ENCODE assay signal across 28 mouse cellular contexts in the genomic region with DNA sequence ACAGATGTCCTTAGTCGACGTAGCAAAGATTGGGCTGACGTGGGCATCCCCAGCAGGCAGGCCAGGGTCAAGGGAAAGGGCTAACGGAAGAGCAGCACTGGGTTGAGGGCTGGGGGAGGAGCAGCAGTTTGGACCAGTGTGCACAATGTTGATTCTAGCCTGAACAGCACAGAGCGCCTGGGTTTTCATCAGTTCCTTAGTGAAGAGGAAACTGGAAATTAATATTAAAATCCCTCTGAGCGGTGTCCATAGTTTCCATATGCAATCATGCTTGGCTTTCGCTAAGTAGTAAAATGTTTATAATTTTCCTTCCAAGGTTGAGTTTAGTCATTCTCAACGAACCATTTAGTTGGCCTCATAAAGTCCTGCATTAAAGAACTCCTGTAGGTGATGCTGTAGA.
DNase-seq lines count a peak whose midpoint lies in the region; ATAC-seq lines count a peak whose summit lies in the region.
"Had no signal": no experiment of that assay in that cellular context is flagged by ENCODE, and none has a peak within 500 bp of the region (broad histone marks: within the 10 kb centered on the region; RNA-seq: fewer than 3 reads in every experiment).

No protein-coding gene starts in this region.

- peak overlapping the region; percentile 92; the same call in 1 of the 2 replicates for H3K27ac ChIP-seq in heart, embryonic 12.5 days (ENCODE audit: poor library complexity, severe bottlenecking)
- no peak overlapping the region for H3K27ac ChIP-seq in embryonic facial prominence, embryonic 14.5 days (replicated peaks; ENCODE audit: low read depth, low read length)
- peak overlapping the region; percentile 21; the same call in 1 of the 2 replicates for H3K27ac ChIP-seq in stomach, embryonic 15.5 days
- H3K27ac ChIP-seq in hindbrain, embryonic 16.5 days (ENCODE audit: low read depth, low read length) = no peak overlapping the region
- H3K27ac ChIP-seq: gastrocnemius, adult 2 months; hindbrain, embryonic 15.5 days; intestine, embryonic 15.5 days; layer of hippocampus, adult 2 months; left cerebral cortex, adult 2 months; lung, embryonic 15.5 days; neural tube, embryonic 12.5 days had no signal

- H3K4me1 ChIP-seq in heart, embryonic 12.5 days (replicated peaks) = peaks cover 56% of the 10 kb centered on the region
- peaks cover 38% of the 10 kb centered on the region for H3K4me1 ChIP-seq in embryonic facial prominence, embryonic 14.5 days (ENCODE audit: control insufficient read depth, insufficient read depth, low read length)
- H3K4me1 ChIP-seq in stomach, embryonic 15.5 days = peaks cover 28% of the 10 kb centered on the region
- H3K4me1 ChIP-seq in hindbrain, embryonic 16.5 days (ENCODE audit: control insufficient read depth, insufficient read depth, low read depth, low read length) = peaks cover 9% of the 10 kb centered on the region

- DNase-seq in heart, postnatal 25 days (ENCODE audit: low spot score) = no peak
- peak; percentile 53 for DNase-seq in NIH3T3 (ENCODE audit: low read depth)
- peak; percentile 52 for DNase-seq in embryonic facial prominence, embryonic 14.5 days (ENCODE audit: low spot score)
- no peak for DNase-seq in spleen, postnatal 36 days (ENCODE audit: low spot score in 2 of 2)
- DNase-seq: adrenal gland, adult 2 months; adrenal gland, postnatal 36 days; cerebellum, adult 18-20 months; cerebellum, postnatal 25 days; gastrocnemius, adult 2 months; heart, postnatal 4 days; kidney, adult 2 months; kidney, postnatal 36 days; right cerebral cortex, postnatal 4 days; thymus, postnatal 14 days had no signal

- no peaks in the 10 kb centered on the region for H3K27me3 ChIP-seq in heart, embryonic 12.5 days (replicated peaks)
- no peaks in the 10 kb centered on the region for H3K27me3 ChIP-seq in embryonic facial prominence, embryonic 14.5 days (replicated peaks; ENCODE audit: control insufficient read depth, insufficient read depth, low read length)
- no peaks in the 10 kb centered on the region for H3K27me3 ChIP-seq in stomach, embryonic 15.5 days (replicated peaks)
- 0 out of 2 replicates have a peak, but pooled peaks cover 2% of the 10 kb centered on the region for H3K27me3 ChIP-seq in hindbrain, embryonic 16.5 days (replicated peaks; ENCODE audit: control insufficient read depth, insufficient read depth, low read length)
- H3K27me3 ChIP-seq: hindbrain, embryonic 15.5 days; intestine, embryonic 15.5 days; lung, embryonic 15.5 days; neural tube, embryonic 12.5 days had no signal

- ATAC-seq in heart, embryonic 12.5 days (ENCODE audit: insufficient number of reproducible peaks, low FRiP score) = no peak
- no peak for ATAC-seq in embryonic facial prominence, embryonic 14.5 days (ENCODE audit: low read depth)
- no peak for ATAC-seq in stomach, embryonic 15.5 days (ENCODE audit: insufficient read depth, low FRiP score, low read depth)
- ATAC-seq in hindbrain, embryonic 16.5 days = no peak
- ATAC-seq: CD4-positive, CD25-positive, alpha-beta regulatory T cell, adult 4 months; forebrain, embryonic 16.5 days; intestine, embryonic 15.5 days had no signal

- no peak overlapping the region for H3K4me2 ChIP-seq in heart, embryonic 12.5 days
- no peak overlapping the region for H3K4me2 ChIP-seq in embryonic facial prominence, embryonic 14.5 days (ENCODE audit: low read depth, low read length)
- H3K4me2 ChIP-seq in stomach, embryonic 15.5 days = no peak overlapping the region
- H3K4me2 ChIP-seq in hindbrain, embryonic 16.5 days (ENCODE audit: low read length) = no peak overlapping the region
- H3K4me2 ChIP-seq: hindbrain, embryonic 15.5 days; intestine, embryonic 15.5 days; liver, embryonic 11.5 days; lung, embryonic 15.5 days; midbrain, embryonic 11.5 days; neural tube, embryonic 12.5 days had no signal

- 61% methylated on average over 8 of the region's 8 CpGs for WGBS in heart, embryonic 12.5 days
- whole genome bisulfite sequencing in embryonic facial prominence, embryonic 14.5 days = 40% methylated on average over 8 of the region's 8 CpGs
- 48% methylated on average over 8 of the region's 8 CpGs for WGBS in stomach, embryonic 15.5 days
- WGBS in hindbrain, embryonic 16.5 days = 64% methylated on average over 8 of the region's 8 CpGs

- H3K36me3 ChIP-seq in heart, embryonic 12.5 days = no peaks in the 10 kb centered on the region
- H3K36me3 ChIP-seq in embryonic facial prominence, embryonic 14.5 days (ENCODE audit: control insufficient read depth, insufficient read depth, low read length) = no peaks in the 10 kb centered on the region
- H3K36me3 ChIP-seq in stomach, embryonic 15.5 days = no peaks in the 10 kb centered on the region
- no peaks in the 10 kb centered on the region for H3K36me3 ChIP-seq in hindbrain, embryonic 16.5 days (ENCODE audit: control insufficient read depth, insufficient read depth, low read length)
- H3K36me3 ChIP-seq: hindbrain, embryonic 15.5 days; intestine, embryonic 15.5 days; lung, embryonic 15.5 days; neural tube, embryonic 12.5 days had no signal

- H3K9ac ChIP-seq in heart, embryonic 12.5 days = no peak overlapping the region
- H3K9ac ChIP-seq in embryonic facial prominence, embryonic 14.5 days (ENCODE audit: low read depth, low read length) = no peak overlapping the region
- H3K9ac ChIP-seq in stomach, embryonic 15.5 days = no peak overlapping the region
- H3K9ac ChIP-seq in hindbrain, embryonic 16.5 days (ENCODE audit: low read depth, low read length) = no peak overlapping the region
- H3K9ac ChIP-seq: hindbrain, embryonic 15.5 days; intestine, embryonic 15.5 days; lung, embryonic 15.5 days; neural tube, embryonic 12.5 days had no signal

- intact Hi-C loops in heart, postnatal 25 days (cut with DNase I) = no loop called here

- no peaks in the 10 kb centered on the region for H3K9me3 ChIP-seq in heart, embryonic 12.5 days (replicated peaks)
- H3K9me3 ChIP-seq in embryonic facial prominence, embryonic 14.5 days (ENCODE audit: control insufficient read depth, low read length) = no peaks in the 10 kb centered on the region
- H3K9me3 ChIP-seq in stomach, embryonic 15.5 days = no peaks in the 10 kb centered on the region
- H3K9me3 ChIP-seq in hindbrain, embryonic 16.5 days (ENCODE audit: control insufficient read depth, low read length) = no peaks in the 10 kb centered on the region
- H3K9me3 ChIP-seq: hindbrain, embryonic 15.5 days; intestine, embryonic 15.5 days; lung, embryonic 15.5 days; neural tube, embryonic 12.5 days had no signal

- no peak overlapping the region for H3K4me3 ChIP-seq in heart, embryonic 12.5 days
- no peak overlapping the region for H3K4me3 ChIP-seq in embryonic facial prominence, embryonic 14.5 days (ENCODE audit: low read depth, low read length)
- no peak overlapping the region for H3K4me3 ChIP-seq in stomach, embryonic 15.5 days (replicated peaks)
- H3K4me3 ChIP-seq in hindbrain, embryonic 16.5 days (ENCODE audit: low read length) = no peak overlapping the region
- H3K4me3 ChIP-seq: gastrocnemius, adult 2 months; hindbrain, embryonic 15.5 days; intestine, embryonic 15.5 days; layer of hippocampus, adult 2 months; left cerebral cortex, adult 2 months; lung, embryonic 15.5 days; myocyte; neural tube, embryonic 12.5 days had no signal

Comparison
In these comparisons a context has a peak if more than half of its experiments do, and no peak if none do; other contexts are left out.
1. H3K27ac ChIP-seq: peak in heart, embryonic 12.5 days (single experiment) and stomach, embryonic 15.5 days (single experiment); none in embryonic facial prominence, embryonic 14.5 days (single experiment) and hindbrain, embryonic 16.5 days (single experiment).
2. DNase-seq: peak in NIH3T3 (single experiment) and embryonic facial prominence, embryonic 14.5 days (single experiment); none in heart, postnatal 25 days (single experiment) and spleen, postnatal 36 days (0 of 2).